Mouse (Mus musculus) ES-Bruce4 (cell line): ENCODE measurements around the gene Gnaz.

ENCODE experiments used
- EP300 ChIP-seq: IDR thresholded peaks from 2 replicates; pipeline ENCODE4 v1.6.1; 2011; ENCODE audit warnings: low read depth, low read length; ENCODE audit not compliant: insufficient read depth
- POLR2A ChIP-seq: IDR thresholded peaks from one replicate; pipeline ENCODE4 v1.8.1; 2011; ENCODE audit warnings: low read length; ENCODE audit not compliant: insufficient read depth

DNA sequence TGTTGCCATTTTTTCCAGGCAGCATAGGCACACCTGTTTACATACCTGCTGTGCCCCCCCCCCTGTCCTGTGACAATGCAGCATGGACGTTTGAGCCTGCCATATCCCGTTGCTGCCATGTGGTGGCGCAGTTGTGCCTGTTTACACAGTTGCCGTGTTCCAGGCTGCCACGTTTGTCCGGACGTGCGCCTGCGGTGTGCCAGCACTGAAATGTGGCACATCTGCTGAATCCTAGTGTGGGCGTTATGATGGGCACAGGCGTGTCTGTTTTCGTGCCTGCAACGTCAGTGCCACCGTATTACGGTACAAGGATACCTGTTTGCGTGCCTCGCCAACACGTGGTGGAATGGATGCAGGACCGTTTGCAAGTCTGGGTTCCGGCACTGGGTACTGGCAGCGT, 41.7 kb upstream of the Gnaz start:
- no peak for TF ChIP-seq POLR2A
- TF ChIP-seq EP300: no peak
